Mouse (Mus musculus) spleen, adult 2 months (tissue): ENCODE measurements around the gene Cenpt.
"Not testable (repeated sequence)": the region's sequence is repeated elsewhere in the genome, so short reads cannot be mapped to it uniquely, and the experiment has no call there.

Source experiments
- CTCF ChIP-seq: fragments of 200-500 bp; IDR thresholded peaks from 2 replicates; pipeline ENCODE4 v1.5.1; 2011; ENCODE audit warnings: mild to moderate bottlenecking, inconsistent platforms; ENCODE audit not compliant: insufficient read depth, insufficient read length, insufficient replicate concordance; ENCODE audit errors: extremely low read depth
- POLR2A ChIP-seq: fragments of 200-500 bp; IDR thresholded peaks from 2 replicates; pipeline ENCODE4 v1.6.1; 2011; ENCODE audit warnings: low read depth, low read length, inconsistent platforms

- TF ChIP-seq CTCF, POLR2A: not testable (repeated sequence)
Measured at GRCm38 (mm10) chr8:105833740-105834139, 19.3 kb downstream of the Cenpt start.
